Mouse (Mus musculus): ENCODE measurements around the gene Hdac8. TPM values are rescaled to one million over a fixed set of nuclear protein-coding genes. Genes with fewer than 3 reads are reported as not detected.

The Hdac8 gene
- 14.1 and 14.2 TPM in 2 replicates for polyA plus RNA-seq (2012; rRNA removed)

GRCm38 (mm10) chrX:102504644-102505481 lies at the start of gene Hdac8:
TSS of gene Hdac8 (minus strand) at chrX:102505359.
- peak; percentile 10 to 61 for DNase-seq (ENCODE audit: extremely low spot score in 1 of 2, low spot score in 1 of 2)

- no peak for DNase-seq (ENCODE audit: extremely low spot score in 1 of 2, low spot score in 1 of 2)
Measured at GRCm38 (mm10) chrX:102509205-102509604, 4.0 kb upstream of the Hdac8 start.

- DNase-seq (ENCODE audit: extremely low spot score in 1 of 2, low spot score in 1 of 2): peak in 1 of 2 experiments; percentile 4
Measured at GRCm38 (mm10) chrX:102504179-102504578, 980 bp downstream of the Hdac8 start.

GRCm38 (mm10) chrX:102493992-102494730 lies 11.0 kb downstream of the Hdac8 start:
- no peak for DNase-seq (ENCODE audit: extremely low spot score in 1 of 2, low spot score in 1 of 2)

- DNase-seq (ENCODE audit: extremely low spot score in 1 of 2, low spot score in 1 of 2): no peak
Measured at GRCm38 (mm10) chrX:102485575-102485974, 19.6 kb downstream of the Hdac8 start.

- no peak for DNase-seq (ENCODE audit: extremely low spot score in 1 of 2, low spot score in 1 of 2)
Measured at GRCm38 (mm10) chrX:102479665-102480064, 25.5 kb downstream of the Hdac8 start.

- DNase-seq (ENCODE audit: extremely low spot score in 1 of 2, low spot score in 1 of 2): peak in 1 of 2 experiments; percentile 80
Measured at GRCm38 (mm10) chrX:102478965-102479364, 26.2 kb downstream of the Hdac8 start.

GRCm38 (mm10) chrX:102478481-102478880 lies 26.7 kb downstream of the Hdac8 start:
- no peak for DNase-seq (ENCODE audit: extremely low spot score in 1 of 2, low spot score in 1 of 2)

GRCm38 (mm10) chrX:102476784-102477183 lies 28.4 kb downstream of the Hdac8 start:
- peak; percentile 42 to 90 for DNase-seq (ENCODE audit: extremely low spot score in 1 of 2, low spot score in 1 of 2)

- peak; percentile 11 to 40 for DNase-seq (ENCODE audit: extremely low spot score in 1 of 2, low spot score in 1 of 2)
Measured at GRCm38 (mm10) chrX:102475555-102475954, 29.6 kb downstream of the Hdac8 start.

GRCm38 (mm10) chrX:102418343-102419127 lies 86.6 kb downstream of the Hdac8 start:
- DNase-seq (ENCODE audit: extremely low spot score in 1 of 2, low spot score in 1 of 2): no peak

GRCm38 (mm10) chrX:102416972-102417371 lies 88.2 kb downstream of the Hdac8 start:
- DNase-seq (ENCODE audit: extremely low spot score in 1 of 2, low spot score in 1 of 2): no peak

- peak; percentile 1 to 35 for DNase-seq (ENCODE audit: extremely low spot score in 1 of 2, low spot score in 1 of 2)
Measured at GRCm38 (mm10) chrX:102416386-102416785, 88.8 kb downstream of the Hdac8 start.

GRCm38 (mm10) chrX:102384765-102385164 lies 120.4 kb downstream of the Hdac8 start:
- no peak for DNase-seq (ENCODE audit: extremely low spot score in 1 of 2, low spot score in 1 of 2)

GRCm38 (mm10) chrX:102383151-102383550 lies 122.0 kb downstream of the Hdac8 start:
- DNase-seq (ENCODE audit: extremely low spot score in 1 of 2, low spot score in 1 of 2): no peak

- DNase-seq (ENCODE audit: extremely low spot score in 1 of 2, low spot score in 1 of 2): no peak
Measured at GRCm38 (mm10) chrX:102366510-102366909, 138.6 kb downstream of the Hdac8 start.

GRCm38 (mm10) chrX:102362244-102362643 lies 142.9 kb downstream of the Hdac8 start:
- DNase-seq (ENCODE audit: extremely low spot score in 1 of 2, low spot score in 1 of 2): no peak

- peak; percentile 1 to 40 for DNase-seq (ENCODE audit: extremely low spot score in 1 of 2, low spot score in 1 of 2)
Measured at GRCm38 (mm10) chrX:102353412-102353811, 151.7 kb downstream of the Hdac8 start.

- DNase-seq (ENCODE audit: extremely low spot score in 1 of 2, low spot score in 1 of 2): no peak
Measured at GRCm38 (mm10) chrX:102349843-102350731, 155.1 kb downstream of the Hdac8 start.

Measured in frontal cortex, adult 2 months (tissue).